Mouse (Mus musculus) splenic B cell, adult 2 months (primary cell): ENCODE data around the gene Gstcd.

ENCODE experiments used
- DNase-seq: peaks from one replicate; pipeline ENCODE4 v3.0.0-alpha.2; 2011; ENCODE audit warnings: low read depth, low spot score
- H3K27me3 ChIP-seq: 2 replicates; pipeline ENCODE4 v1.6.1; 2012; ENCODE audit warnings: mild to moderate bottlenecking, low read length, moderate library complexity, mixed read lengths; ENCODE audit not compliant: control insufficient read depth, poor library complexity, insufficient read depth, severe bottlenecking
- H3K36me3 ChIP-seq: 2 replicates; pipeline ENCODE4 v1.6.1; 2012; ENCODE audit warnings: mild to moderate bottlenecking, low read length, moderate library complexity, mixed read lengths; ENCODE audit not compliant: control insufficient read depth, poor library complexity, insufficient read depth, severe bottlenecking

Gstcd gene

GRCm38 (mm10) chr3:132981968-132982367 lies 109.9 kb downstream of the Gstcd start:
- H3K36me3 ChIP-seq: peaks cover 2% of the 10 kb centered on the region; the same call in 1 of the 2 replicates
- DNase-seq: no peak
- H3K27me3 ChIP-seq: no peaks in the 10 kb centered on the region

- no peaks in the 10 kb centered on the region for H3K27me3 ChIP-seq
- DNase-seq: no peak
- H3K36me3 ChIP-seq: peaks cover 2% of the 10 kb centered on the region; the same call in 1 of the 2 replicates
Observed at GRCm38 (mm10) chr3:132979781-132980461, 111.9 kb downstream of the Gstcd start.

- Histone ChIP-seq H3K27me3 (no peaks in the 10 kb centered on the region), H3K36me3 (no peaks in the 10 kb centered on the region)
- DNase-seq: no peak
Observed at GRCm38 (mm10) chr3:132966255-132966654, 125.6 kb downstream of the Gstcd start.

GRCm38 (mm10) chr3:132964715-132965507 lies 126.9 kb downstream of the Gstcd start:
- Histone ChIP-seq H3K36me3 (no peaks in the 10 kb centered on the region), H3K27me3 (no peaks in the 10 kb centered on the region)
- no peak for DNase-seq

- H3K27me3 ChIP-seq: peaks cover 2% of the 10 kb centered on the region; the same call in 1 of the 2 replicates
- no peak for DNase-seq
- H3K36me3 ChIP-seq: no peaks in the 10 kb centered on the region
Observed at GRCm38 (mm10) chr3:132962631-132963361, 129.0 kb downstream of the Gstcd start.

- no peak for DNase-seq
- Histone ChIP-seq H3K36me3 (no peaks in the 10 kb centered on the region), H3K27me3 (no peaks in the 10 kb centered on the region; the same call in 1 of the 2 replicates)
Observed at GRCm38 (mm10) chr3:132950529-132950880, 141.3 kb downstream of the Gstcd start.

- Histone ChIP-seq H3K27me3 (no peaks in the 10 kb centered on the region; the same call in 1 of the 2 replicates), H3K36me3 (no peaks in the 10 kb centered on the region)
- DNase-seq: no peak
Observed at GRCm38 (mm10) chr3:132949791-132950528, 141.9 kb downstream of the Gstcd start, which contains the start of gene Npnt. TSS of gene Npnt (minus strand) at chr3:132950291.

- no peak for DNase-seq
- Histone ChIP-seq H3K27me3 (no peaks in the 10 kb centered on the region; the same call in 1 of the 2 replicates), H3K36me3 (no peaks in the 10 kb centered on the region)
Observed at GRCm38 (mm10) chr3:132949380-132949790, 142.4 kb downstream of the Gstcd start.

GRCm38 (mm10) chr3:132948298-132948795 lies 143.5 kb downstream of the Gstcd start:
- DNase-seq: no peak
- Histone ChIP-seq H3K36me3 (no peaks in the 10 kb centered on the region), H3K27me3 (no peaks in the 10 kb centered on the region; the same call in 1 of the 2 replicates)

- H3K27me3 ChIP-seq: no peaks in the 10 kb centered on the region; the same call in 1 of the 2 replicates
- H3K36me3 ChIP-seq: no peaks in the 10 kb centered on the region
- no peak for DNase-seq
Observed at GRCm38 (mm10) chr3:132946086-132946485, 145.7 kb downstream of the Gstcd start.

- Histone ChIP-seq H3K27me3 (no peaks in the 10 kb centered on the region), H3K36me3 (no peaks in the 10 kb centered on the region)
- DNase-seq: no peak
Observed at GRCm38 (mm10) chr3:132945669-132946068, 146.2 kb downstream of the Gstcd start.

- H3K27me3 ChIP-seq: no peaks in the 10 kb centered on the region
- DNase-seq: no peak
- no peaks in the 10 kb centered on the region for H3K36me3 ChIP-seq
Observed at GRCm38 (mm10) chr3:132944609-132945008, 147.2 kb downstream of the Gstcd start.

GRCm38 (mm10) chr3:132944193-132944592 lies 147.6 kb downstream of the Gstcd start:
- no peaks in the 10 kb centered on the region for H3K36me3 ChIP-seq
- no peak for DNase-seq
- H3K27me3 ChIP-seq: no peaks in the 10 kb centered on the region

GRCm38 (mm10) chr3:132942778-132943177 lies 149.1 kb downstream of the Gstcd start:
- no peak for DNase-seq

More at GRCm38 (mm10) chr3:132942778-132943177, 149.1 kb downstream of the Gstcd start:
- Histone ChIP-seq H3K27me3 (no peaks in the 10 kb centered on the region), H3K36me3 (no peaks in the 10 kb centered on the region)
